Mouse (Mus musculus): ENCODE measurements around the gene Iqcd.

DNA sequence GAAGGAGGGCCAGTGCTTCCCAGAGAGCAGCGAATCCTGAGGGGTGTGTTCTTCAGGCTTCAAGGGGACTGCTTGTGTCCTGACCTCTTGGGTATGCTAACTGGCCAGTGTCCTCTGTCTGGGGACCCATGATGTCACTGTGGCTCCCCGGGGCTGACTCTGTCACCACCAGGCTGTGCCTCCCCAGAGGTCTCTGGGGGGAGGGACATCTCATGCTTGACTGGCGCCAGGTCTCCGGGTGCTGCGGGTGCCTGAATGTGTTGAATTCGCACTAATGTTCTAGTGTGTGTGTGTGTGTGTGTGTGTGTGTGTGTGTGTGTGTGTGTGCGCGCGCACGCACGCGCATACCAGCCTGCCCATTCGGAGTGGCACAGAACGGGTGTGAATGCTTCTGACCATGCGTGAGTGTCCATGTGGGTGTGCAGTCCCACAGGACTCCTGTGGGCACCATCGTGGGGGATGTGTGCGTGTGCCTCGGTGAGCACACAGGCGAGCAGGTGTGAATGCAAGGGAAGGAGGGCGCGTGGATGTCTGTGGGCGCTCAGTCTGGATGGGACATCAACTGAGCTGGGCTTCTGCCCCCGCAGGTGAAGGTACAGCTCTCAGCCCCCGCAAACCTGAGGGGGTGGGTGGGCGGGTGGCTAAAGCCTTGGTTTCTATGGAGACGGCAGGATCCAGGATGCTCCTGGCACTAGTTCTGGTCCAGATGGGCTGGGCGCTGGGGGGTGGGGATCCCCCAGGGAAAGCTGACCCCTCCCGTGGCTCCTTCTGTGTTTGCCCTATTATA is 64.3 kb downstream of the Iqcd start:
- no peak for TF ChIP-seq CTCF (IDR thresholded peaks at IDR 0.05; ENCODE audit: control insufficient read depth, insufficient read depth, insufficient read length)
- no peak for TF ChIP-seq MYOG (IDR thresholded peaks at IDR 0.05; ENCODE audit: control insufficient read depth, extremely low read depth, insufficient read length)
- no peak for TF ChIP-seq MAX (IDR thresholded peaks at IDR 0.05)
- TF ChIP-seq CEBPB (IDR thresholded peaks at IDR 0.05; ENCODE audit: low read depth): no peak
- no peak for TF ChIP-seq USF1 (IDR thresholded peaks at IDR 0.05; ENCODE audit: low read depth)
- no peak for TF ChIP-seq MYOD1 (IDR thresholded peaks at IDR 0.05; ENCODE audit: control insufficient read depth, insufficient read length, low read depth)
- no peak for TF ChIP-seq FOSL1 (IDR thresholded peaks at IDR 0.05; ENCODE audit: insufficient read depth, low read length, poor library complexity, severe bottlenecking)
